ENCODE assay signal across 21 mouse cellular contexts in genomic region chr9:42277606-42278005, GRCm38 (mm10). TPM values are rescaled to one million over a fixed set of nuclear protein-coding genes. Genes with fewer than 3 reads are reported as not detected.
DNase-seq lines count a peak whose midpoint lies in the region; ATAC-seq and TF ChIP-seq lines count a peak whose summit lies in the region.
"Had no signal": no experiment of that assay in that cellular context is flagged by ENCODE, and none has a peak within 500 bp of the region (broad histone marks: within the 10 kb centered on the region; RNA-seq: fewer than 3 reads in every experiment).

No protein-coding gene starts in this region.

- TF ChIP-seq CTCF in liver, adult 2 months (IDR thresholded peaks at IDR 0.05; ENCODE audit: low read depth, low read length), result no peak

- 0 out of 2 replicates have a peak, but pooled peaks cover 4% of the 10 kb centered on the region for H3K79me2 ChIP-seq in liver, adult 2 months (ENCODE audit: control insufficient read depth, insufficient read depth, low read length)

- H3K4me2 ChIP-seq in liver, embryonic 11.5 days, result no peak overlapping the region

- H3K27ac ChIP-seq in heart, embryonic 10.5 days, result no peak overlapping the region
- peak overlapping the region; percentile 20 for H3K27ac ChIP-seq in liver, adult 2 months (replicated peaks; ENCODE audit: insufficient read depth, low read depth, low read length)
- no peak overlapping the region for H3K27ac ChIP-seq in liver, embryonic 11.5 days (ENCODE audit: low read depth, low read length)

- H3K4me3 ChIP-seq in heart, embryonic 10.5 days, result no peak overlapping the region
- no peak overlapping the region for H3K4me3 ChIP-seq in liver, adult 2 months (ENCODE audit: insufficient read depth, low read depth, low read length)
- H3K4me3 ChIP-seq in liver, embryonic 11.5 days (ENCODE audit: low read depth, low read length), result no peak overlapping the region

- no peaks in the 10 kb centered on the region for H3K4me1 ChIP-seq in heart, embryonic 10.5 days
- H3K4me1 ChIP-seq in liver, adult 2 months (ENCODE audit: control insufficient read depth, insufficient read depth, low read length), result peaks cover 13% of the 10 kb centered on the region
- H3K4me1 ChIP-seq in liver, embryonic 11.5 days (replicated peaks; ENCODE audit: control insufficient read depth, insufficient read depth, low read length), result no peaks in the 10 kb centered on the region

- H3K36me3 ChIP-seq in heart, embryonic 10.5 days, result no peaks in the 10 kb centered on the region
- peaks cover 5% of the 10 kb centered on the region for H3K36me3 ChIP-seq in liver, adult 2 months (ENCODE audit: control insufficient read depth, insufficient read depth, low read length)
- no peaks in the 10 kb centered on the region for H3K36me3 ChIP-seq in liver, embryonic 11.5 days (ENCODE audit: control insufficient read depth, insufficient read depth, low read length)
- H3K36me3 ChIP-seq: G1E had no signal

- TF ChIP-seq POLR2A in liver, adult 2 months (IDR thresholded peaks at IDR 0.05; ENCODE audit: extremely low read depth, insufficient read depth, low read length), result no peak

- 67% methylated on average over 1 of the region's 1 CpGs for WGBS in heart, embryonic 10.5 days
- WGBS in liver, adult 2 months, result 95% methylated on average over 1 of the region's 1 CpGs
- 93% methylated on average over 1 of the region's 1 CpGs for WGBS in liver, embryonic 11.5 days

- no peak overlapping the region for H3K9ac ChIP-seq in liver, adult 2 months (ENCODE audit: low read depth, low read length)
- no peak overlapping the region for H3K9ac ChIP-seq in liver, embryonic 11.5 days (ENCODE audit: low read depth, low read length)

- peak; percentile 84 for DNase-seq in heart, adult 11 months
- no peak for DNase-seq in heart, adult 9 months (ENCODE audit: low spot score in 2 of 2)
- peak; percentile 58 for DNase-seq in heart, embryonic 10.5 days (ENCODE audit: low spot score)
- no peak for DNase-seq in heart, adult 18-20 months
- no peak for DNase-seq in liver, adult 2 months (ENCODE audit: extremely low read depth, low read depth, low spot score)
- no peak for DNase-seq in liver, embryonic 11.5 days (ENCODE audit: low spot score)
- DNase-seq: adrenal gland, adult 2 months; adrenal gland, adult 8-10 months; adrenal gland, postnatal 10 days; adrenal gland, postnatal 14 days; adrenal gland, postnatal 25 days; adrenal gland, postnatal 36 days; B cell, adult 2 months; cerebellum, adult 11 months; cerebellum, adult 11-12 months; cerebellum, adult 18-20 months had no signal

- ATAC-seq in liver, embryonic 11.5 days (replicated peaks; ENCODE audit: low FRiP score), result no peak
- ATAC-seq: activated CD4-positive, CD25-positive, alpha-beta regulatory T cell, adult 4 months; CD4-positive, CD25-positive, alpha-beta regulatory T cell, adult 4 months; Patski had no signal

- no peaks in the 10 kb centered on the region for H3K9me3 ChIP-seq in heart, embryonic 10.5 days
- no peaks in the 10 kb centered on the region for H3K9me3 ChIP-seq in liver, embryonic 11.5 days (ENCODE audit: control insufficient read depth, low read length)
- H3K9me3 ChIP-seq: G1E had no signal

- H3K27me3 ChIP-seq in heart, embryonic 10.5 days (ENCODE audit: insufficient read depth, poor library complexity, severe bottlenecking), result no peaks in the 10 kb centered on the region
- no peaks in the 10 kb centered on the region for H3K27me3 ChIP-seq in liver, adult 2 months (ENCODE audit: control insufficient read depth, insufficient read depth, low read length)
- no peaks in the 10 kb centered on the region for H3K27me3 ChIP-seq in liver, embryonic 11.5 days (replicated peaks; ENCODE audit: control insufficient read depth, insufficient read depth, low read length)
- H3K27me3 ChIP-seq: CH12.LX had no signal

RNA-seq across cellular contexts. Expression of gene Sc5d, which starts 13.6 kb away (rescaled TPM):
- 51.5 and 58.1 TPM in 2 replicates for polyA plus RNA-seq in heart, embryonic 10.5 days (2016; fragmentation: Nextera tagmentation; extraction: Ambion mirVana)
- total RNA-seq in heart, adult 18-20 months (2021), result 10 to 100 TPM; 14.8 to 19.5 TPM
- total RNA-seq in liver, adult 2 months (2014; rRNA removed), result 532 and 536 TPM in 2 replicates
- polyA plus RNA-seq in liver, adult 2 months (2012; rRNA removed), result 652 and 777 TPM in 2 replicates
- 71.4 and 80.4 TPM in 2 replicates for polyA plus RNA-seq in liver, embryonic 11.5 days (2014; fragmentation: Nextera tagmentation; extraction: Ambion mirVana)

Comparison
In these comparisons a context has a peak if more than half of its experiments do, and no peak if none do; other contexts are left out.
1. DNase-seq: peak in heart, adult 11 months (single experiment) and heart, embryonic 10.5 days (single experiment); none in heart, adult 9 months (0 of 2), heart, adult 18-20 months (0 of 2), liver, adult 2 months (single experiment) and liver, embryonic 11.5 days (single experiment).